Mouse (Mus musculus): Measurements from ENCODE around the gene Nat8f1. TPM values are rescaled to one million over a fixed set of nuclear protein-coding genes. Genes with fewer than 3 reads are reported as not detected.
"Not testable (repeated sequence)": the region's sequence is repeated elsewhere in the genome, so short reads cannot be mapped to it uniquely, and the experiment has no call there.

The Nat8f1 gene
- polyA plus RNA-seq, 1 experiment from 2014 or later, result 5.4 TPM

DNA sequence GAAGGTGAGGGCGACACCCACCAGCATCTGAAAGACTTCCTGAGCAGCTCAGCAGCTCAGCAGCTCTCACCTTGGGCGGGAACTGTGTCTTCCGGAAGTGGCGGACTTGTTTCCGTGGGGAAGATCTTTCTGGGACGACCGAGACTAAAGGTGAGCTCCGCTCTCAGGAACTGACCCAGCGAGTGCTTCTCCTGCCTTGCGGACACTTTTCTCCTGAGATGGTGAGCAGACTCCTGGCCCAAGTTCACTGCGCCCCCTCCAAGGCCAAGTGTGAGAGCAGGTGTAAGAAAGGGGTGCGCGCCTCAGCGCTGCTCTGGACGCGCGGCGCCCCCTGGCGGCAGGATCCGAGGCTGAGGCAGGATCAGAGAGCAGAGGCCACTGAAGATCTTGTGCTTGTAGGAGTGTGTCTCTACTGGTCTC, 10.8 kb downstream of the Nat8f1 start, which contains the start of gene Nat8f4:
Nat8f4 (minus strand) TSS at position 243 of the 420 bp plus-strand sequence.
- not testable (repeated sequence) for H3K9ac ChIP-seq (ENCODE audit: low read length); H3K27ac ChIP-seq (replicated peaks in 1 of 2; ENCODE audit: control insufficient read depth in 1 of 2, insufficient read depth in 1 of 2, low read depth in 2 of 2, low read length in 2 of 2); H3K9me3 ChIP-seq (ENCODE audit: control insufficient read depth, low read length); H3K4me1 ChIP-seq (ENCODE audit: control insufficient read depth in 2 of 2, insufficient read depth in 2 of 2, low read length in 2 of 2); H3K27me3 ChIP-seq (ENCODE audit: control insufficient read depth, insufficient read depth, low read length); ATAC-seq (ENCODE audit: insufficient number of reproducible peaks, insufficient read depth, low FRiP score, low read depth); H3K36me3 ChIP-seq (ENCODE audit: control insufficient read depth, insufficient read depth, low read length)
- peak within 1 kb of the TSS; percentile 31 to 51 for H3K4me3 ChIP-seq (ENCODE audit: control insufficient read depth in 1 of 2, insufficient read depth in 1 of 2, low read depth in 1 of 2, low read length in 2 of 2)
- H3K4me2 ChIP-seq (ENCODE audit: low read length), result peak within 1 kb of the TSS; percentile 49
- 19% methylated on average over 20 of the region's 20 CpGs for WGBS

DNA sequence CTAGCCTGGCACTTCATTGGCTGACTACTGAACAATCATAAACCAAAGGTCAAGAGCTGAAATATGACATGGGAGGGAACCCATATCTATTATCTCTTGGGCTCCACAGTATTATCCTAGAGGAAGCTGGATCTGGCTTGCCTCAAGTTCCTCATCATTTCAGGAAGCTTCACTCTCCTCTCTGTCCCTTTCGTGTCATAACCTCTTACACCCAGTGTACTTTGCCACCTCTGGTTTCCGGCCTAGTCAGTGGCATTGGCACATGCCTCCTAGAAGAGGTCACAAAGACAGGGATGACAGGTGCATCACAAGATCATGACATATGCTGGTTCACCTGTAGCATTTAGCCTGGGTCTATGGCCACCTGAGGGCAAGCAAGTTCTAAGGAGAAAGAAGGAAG, 13.2 kb downstream of the Nat8f1 start:
- H3K4me3 ChIP-seq (ENCODE audit: control insufficient read depth in 1 of 2, insufficient read depth in 1 of 2, low read depth in 1 of 2, low read length in 2 of 2), result no peak overlapping the region
- H3K27ac ChIP-seq (replicated peaks in 1 of 2; ENCODE audit: control insufficient read depth in 1 of 2, insufficient read depth in 1 of 2, low read depth in 2 of 2, low read length in 2 of 2), result no peak overlapping the region
- 73% methylated on average over 2 of the region's 2 CpGs for WGBS
- no peaks in the 10 kb centered on the region for H3K36me3 ChIP-seq (ENCODE audit: control insufficient read depth, insufficient read depth, low read length)
- no peaks in the 10 kb centered on the region for H3K9me3 ChIP-seq (ENCODE audit: control insufficient read depth, low read length)
- no peaks in the 10 kb centered on the region for H3K27me3 ChIP-seq (ENCODE audit: control insufficient read depth, insufficient read depth, low read length)
- H3K4me1 ChIP-seq (ENCODE audit: control insufficient read depth in 2 of 2, insufficient read depth in 2 of 2, low read length in 2 of 2), result no peaks in the 10 kb centered on the region
- H3K9ac ChIP-seq (ENCODE audit: low read length), result no peak overlapping the region
- ATAC-seq (ENCODE audit: insufficient number of reproducible peaks, insufficient read depth, low FRiP score, low read depth), result no peak
- H3K4me2 ChIP-seq (ENCODE audit: low read length), result no peak overlapping the region

DNA sequence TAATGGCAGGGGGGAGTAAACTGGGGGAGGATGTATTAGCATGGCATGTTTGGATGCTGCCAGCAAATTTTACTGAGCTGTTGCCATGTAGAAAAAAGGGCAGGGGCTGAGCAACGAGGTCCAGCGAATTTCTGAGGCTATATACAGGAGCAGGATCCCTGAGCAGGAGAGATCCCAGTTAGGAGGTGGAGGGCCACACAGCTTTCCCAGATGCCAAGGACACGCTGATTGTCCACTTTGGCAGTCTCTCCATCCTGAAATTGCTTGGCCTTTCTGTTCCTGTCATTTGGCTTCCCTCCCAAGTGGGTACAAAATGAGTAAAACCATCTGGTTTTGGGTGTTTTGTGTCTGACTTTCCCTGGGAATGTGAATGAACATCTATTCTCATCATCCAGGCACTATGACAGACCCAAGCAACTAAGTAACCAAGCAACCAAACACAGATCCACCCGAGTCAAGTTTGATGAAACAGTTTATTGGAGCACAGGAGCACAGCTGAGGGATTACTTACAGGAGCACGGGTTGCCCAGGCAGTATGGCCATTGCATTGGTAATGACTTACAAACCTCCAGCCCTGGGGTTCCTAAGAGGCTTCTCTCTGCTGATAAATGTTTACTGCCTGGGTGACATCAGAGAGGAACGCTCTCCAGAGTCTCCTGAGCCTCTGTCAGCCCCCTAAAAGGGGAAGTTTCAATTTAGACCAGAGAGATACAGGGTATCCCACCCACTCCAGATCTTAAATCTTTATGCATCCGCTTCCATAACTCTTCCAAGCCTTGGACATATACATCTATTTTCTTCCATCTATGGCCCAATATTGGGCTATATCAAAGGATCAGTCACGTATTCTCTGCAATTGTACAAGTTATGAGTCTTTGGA, 16.7 kb downstream of the Nat8f1 start:
- not testable (repeated sequence) for ATAC-seq (ENCODE audit: insufficient number of reproducible peaks, insufficient read depth, low FRiP score, low read depth)
- WGBS, result 63% methylated on average over 6 of the region's 8 CpGs

DNA sequence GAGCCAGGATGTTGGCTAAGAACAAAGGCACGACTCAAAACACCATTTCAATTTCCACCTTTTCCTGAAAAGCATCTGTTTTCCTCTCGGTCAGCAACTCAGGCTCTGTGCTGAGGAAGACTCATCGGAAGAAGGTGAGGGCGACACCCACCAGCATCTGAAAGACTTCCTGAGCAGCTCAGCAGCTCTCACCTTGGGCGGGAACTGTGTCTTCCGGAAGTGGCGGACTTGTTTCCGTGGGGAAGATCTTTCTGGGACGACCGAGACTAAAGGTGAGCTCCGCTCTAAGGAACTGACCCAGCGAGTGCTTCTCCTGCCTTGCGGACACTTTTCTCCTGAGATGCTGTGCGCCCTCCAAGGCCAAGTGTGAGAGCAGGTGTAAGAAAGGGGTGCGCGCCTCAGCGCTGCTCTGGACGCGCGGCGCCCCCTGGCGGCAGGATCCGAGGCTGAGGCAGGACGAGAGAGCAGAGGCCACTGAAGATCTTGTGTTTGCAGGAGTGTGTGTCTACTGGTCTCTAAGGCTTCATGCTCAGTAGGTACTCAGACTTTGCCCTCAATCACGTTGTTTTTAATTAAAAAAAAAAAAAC, 20.3 kb downstream of the Nat8f1 start:
- not testable (repeated sequence) for H3K4me3 ChIP-seq (ENCODE audit: control insufficient read depth in 1 of 2, insufficient read depth in 1 of 2, low read depth in 1 of 2, low read length in 2 of 2); H3K27ac ChIP-seq (replicated peaks in 1 of 2; ENCODE audit: control insufficient read depth in 1 of 2, insufficient read depth in 1 of 2, low read depth in 2 of 2, low read length in 2 of 2); H3K36me3 ChIP-seq (ENCODE audit: control insufficient read depth, insufficient read depth, low read length); ATAC-seq (ENCODE audit: insufficient number of reproducible peaks, insufficient read depth, low FRiP score, low read depth); H3K9ac ChIP-seq (ENCODE audit: low read length); H3K4me2 ChIP-seq (ENCODE audit: low read length); H3K4me1 ChIP-seq (ENCODE audit: control insufficient read depth in 2 of 2, insufficient read depth in 2 of 2, low read length in 2 of 2); H3K27me3 ChIP-seq (ENCODE audit: control insufficient read depth, insufficient read depth, low read length); H3K9me3 ChIP-seq (ENCODE audit: control insufficient read depth, low read length)
- 74% methylated on average over 25 of the region's 25 CpGs for WGBS

More for the DNA sequence above, 16.7 kb downstream of the Nat8f1 start:
- not testable (repeated sequence) for H3K27me3 ChIP-seq (ENCODE audit: control insufficient read depth, insufficient read depth, low read length); H3K4me2 ChIP-seq (ENCODE audit: low read length); H3K36me3 ChIP-seq (ENCODE audit: control insufficient read depth, insufficient read depth, low read length); H3K4me1 ChIP-seq (ENCODE audit: control insufficient read depth in 2 of 2, insufficient read depth in 2 of 2, low read length in 2 of 2); H3K9ac ChIP-seq (ENCODE audit: low read length); H3K9me3 ChIP-seq (ENCODE audit: control insufficient read depth, low read length); H3K27ac ChIP-seq (replicated peaks in 1 of 2; ENCODE audit: control insufficient read depth in 1 of 2, insufficient read depth in 1 of 2, low read depth in 2 of 2, low read length in 2 of 2); H3K4me3 ChIP-seq (ENCODE audit: control insufficient read depth in 1 of 2, insufficient read depth in 1 of 2, low read depth in 1 of 2, low read length in 2 of 2)

DNA sequence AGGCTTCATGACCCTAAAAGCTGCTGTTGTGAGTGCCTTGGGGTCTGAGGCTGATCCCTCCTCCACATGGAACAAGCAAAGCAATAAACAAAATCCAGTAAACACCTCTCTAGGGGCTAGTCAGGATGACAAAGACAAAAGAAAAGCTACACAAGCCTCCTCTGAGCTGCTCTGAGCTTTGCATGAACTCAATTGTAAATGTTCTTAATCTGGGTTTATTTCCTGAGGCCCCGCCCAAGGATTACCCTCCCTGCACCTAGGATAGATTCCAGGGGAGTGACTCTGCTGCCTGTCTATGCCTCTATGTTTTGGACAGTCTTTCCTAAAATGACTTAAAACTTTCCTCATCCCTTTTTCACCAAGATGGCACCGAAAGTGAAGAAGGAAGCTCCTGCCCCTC, 26.5 kb downstream of the Nat8f1 start:
- no peaks in the 10 kb centered on the region for H3K36me3 ChIP-seq (ENCODE audit: control insufficient read depth, insufficient read depth, low read length)
- 76% methylated on average over 2 of the region's 2 CpGs for WGBS
- no peak for ATAC-seq (ENCODE audit: insufficient number of reproducible peaks, insufficient read depth, low FRiP score, low read depth)
- H3K9ac ChIP-seq (ENCODE audit: low read length), result no peak overlapping the region
- H3K27me3 ChIP-seq (ENCODE audit: control insufficient read depth, insufficient read depth, low read length), result no peaks in the 10 kb centered on the region
- H3K4me1 ChIP-seq (ENCODE audit: control insufficient read depth in 2 of 2, insufficient read depth in 2 of 2, low read length in 2 of 2), result no peaks in the 10 kb centered on the region
- H3K9me3 ChIP-seq (ENCODE audit: control insufficient read depth, low read length), result peaks cover 13% of the 10 kb centered on the region
- no peak overlapping the region for H3K4me2 ChIP-seq (ENCODE audit: low read length)
- no peak overlapping the region for H3K4me3 ChIP-seq (ENCODE audit: control insufficient read depth in 1 of 2, insufficient read depth in 1 of 2, low read depth in 1 of 2, low read length in 2 of 2)
- H3K27ac ChIP-seq (replicated peaks in 1 of 2; ENCODE audit: control insufficient read depth in 1 of 2, insufficient read depth in 1 of 2, low read depth in 2 of 2, low read length in 2 of 2), result no peak overlapping the region

DNA sequence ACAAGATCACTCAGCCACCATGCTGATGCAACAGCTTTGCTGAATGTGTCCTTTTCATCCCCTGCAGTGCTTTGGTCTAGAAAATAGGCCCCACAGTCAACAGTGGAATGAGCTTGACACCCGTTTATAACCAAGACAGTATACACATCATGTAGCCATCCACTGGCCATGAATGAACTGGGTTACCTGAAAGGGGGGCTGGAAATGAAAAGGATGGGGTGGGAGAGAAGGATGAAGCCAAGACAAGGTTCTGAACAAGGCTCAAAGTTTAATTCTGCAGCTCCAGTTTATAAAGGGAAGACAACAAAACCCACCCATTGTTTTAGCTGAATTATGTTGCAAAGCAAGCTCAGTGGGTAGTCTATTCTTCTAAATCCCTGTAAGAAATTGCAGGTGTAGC, 31.2 kb downstream of the Nat8f1 start:
- Histone ChIP-seq H3K27ac (replicated peaks in 1 of 2; ENCODE audit: control insufficient read depth in 1 of 2, insufficient read depth in 1 of 2, low read depth in 2 of 2, low read length in 2 of 2) (no peak overlapping the region), H3K36me3 (ENCODE audit: control insufficient read depth, insufficient read depth, low read length) (no peaks in the 10 kb centered on the region), H3K4me1 (ENCODE audit: control insufficient read depth in 2 of 2, insufficient read depth in 2 of 2, low read length in 2 of 2) (no peaks in the 10 kb centered on the region), H3K4me3 (ENCODE audit: control insufficient read depth in 1 of 2, insufficient read depth in 1 of 2, low read depth in 1 of 2, low read length in 2 of 2) (no peak overlapping the region), H3K4me2 (ENCODE audit: low read length) (no peak overlapping the region), H3K27me3 (ENCODE audit: control insufficient read depth, insufficient read depth, low read length) (no peaks in the 10 kb centered on the region), H3K9ac (ENCODE audit: low read length) (no peak overlapping the region), H3K9me3 (ENCODE audit: control insufficient read depth, low read length) (peaks cover 12% of the 10 kb centered on the region)
- ATAC-seq (ENCODE audit: insufficient number of reproducible peaks, insufficient read depth, low FRiP score, low read depth), result no peak
- WGBS, result 81% methylated on average over 1 of the region's 1 CpGs

DNA sequence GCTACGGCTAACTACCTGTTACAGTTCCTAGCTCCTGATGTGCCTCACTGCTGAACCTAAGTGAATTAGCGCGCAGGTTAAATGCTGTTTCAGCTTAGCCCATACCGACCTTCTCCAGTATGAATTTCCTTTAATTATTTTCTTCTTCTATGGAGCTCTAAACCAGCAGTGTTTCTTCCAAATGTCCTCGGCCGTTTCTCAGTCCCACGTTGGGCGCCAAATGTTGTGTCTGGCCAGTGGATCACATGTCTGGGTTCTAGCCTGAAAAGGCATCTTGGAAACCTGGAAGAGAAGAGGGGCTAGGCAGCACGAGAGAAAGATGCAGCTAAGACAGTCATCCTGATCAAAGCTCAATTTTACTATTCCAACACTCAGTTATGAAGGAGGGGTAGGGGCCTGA, 32.2 kb downstream of the Nat8f1 start:
- 90% methylated on average over 9 of the region's 9 CpGs for WGBS
- not testable (repeated sequence) for H3K4me3 ChIP-seq (ENCODE audit: control insufficient read depth in 1 of 2, insufficient read depth in 1 of 2, low read depth in 1 of 2, low read length in 2 of 2); H3K36me3 ChIP-seq (ENCODE audit: control insufficient read depth, insufficient read depth, low read length); H3K4me1 ChIP-seq (ENCODE audit: control insufficient read depth in 2 of 2, insufficient read depth in 2 of 2, low read length in 2 of 2); H3K27me3 ChIP-seq (ENCODE audit: control insufficient read depth, insufficient read depth, low read length); H3K27ac ChIP-seq (replicated peaks in 1 of 2; ENCODE audit: control insufficient read depth in 1 of 2, insufficient read depth in 1 of 2, low read depth in 2 of 2, low read length in 2 of 2); H3K4me2 ChIP-seq (ENCODE audit: low read length); H3K9ac ChIP-seq (ENCODE audit: low read length); ATAC-seq (ENCODE audit: insufficient number of reproducible peaks, insufficient read depth, low FRiP score, low read depth)
- H3K9me3 ChIP-seq (ENCODE audit: control insufficient read depth, low read length), result peaks cover 12% of the 10 kb centered on the region

All from heart, embryonic 14.5 days (tissue).